Mouse (Mus musculus) myocyte (in vitro differentiated cells): ENCODE data around the gene Sox9.

Experiments
- CEBPB ChIP-seq: IDR thresholded peaks from 2 replicates; pipeline ENCODE4 v1.6.1; 2011; ENCODE audit warnings: mild to moderate bottlenecking, moderate library complexity; ENCODE audit not compliant: poor library complexity, insufficient read depth, severe bottlenecking
- MAX ChIP-seq: IDR thresholded peaks from one replicate; pipeline ENCODE4 v1.6.1; 2011; ENCODE audit warnings: low read depth, mild to moderate bottlenecking, control low read depth
- MYOD1 ChIP-seq, 3 experiments: IDR thresholded peaks; one replicate each; pipeline ENCODE4 v1.6.1; 2011; ENCODE audit warnings: control low read depth in 2 of 3, low read depth in 2 of 3, mild to moderate bottlenecking in 2 of 3, moderate library complexity in 1 of 3; ENCODE audit not compliant: insufficient read length in 2 of 3, control insufficient read depth in 1 of 3
- POLR2A ChIP-seq: IDR thresholded peaks from one replicate; pipeline ENCODE4 v1.6.1; 2011; ENCODE audit warnings: low read depth, mild to moderate bottlenecking, control low read depth, moderate library complexity; ENCODE audit not compliant: insufficient read length
- POLR2AphosphoS2 ChIP-seq: IDR thresholded peaks from one replicate; pipeline ENCODE4 v1.6.1; 2011; ENCODE audit warnings: low read depth, control low read depth; ENCODE audit not compliant: insufficient read length
- SRF ChIP-seq: IDR thresholded peaks from one replicate; pipeline ENCODE4 v1.6.1; 2011; ENCODE audit warnings: low read depth; ENCODE audit not compliant: control insufficient read depth, insufficient read length
- TCF12 ChIP-seq: IDR thresholded peaks from one replicate; pipeline ENCODE4 v1.6.1; 2011; ENCODE audit warnings: mild to moderate bottlenecking, control low read depth; ENCODE audit not compliant: poor library complexity, insufficient read depth, severe bottlenecking
- USF1 ChIP-seq: IDR thresholded peaks from one replicate; pipeline ENCODE4 v1.6.1; 2011; ENCODE audit warnings: low read depth, mild to moderate bottlenecking, control low read depth, moderate library complexity

- TF ChIP-seq TCF12 (no peak), CEBPB (no peak), POLR2A (no peak), USF1 (no peak), MYOD1 (IDR thresholded peaks at IDR 0.05; ENCODE audit: control insufficient read depth in 1 of 3, insufficient read length in 2 of 3, low read depth in 2 of 3) (no peak), MAX (no peak), POLR2AphosphoS2 (no peak), SRF (no peak)
These were observed 53.6 kb downstream of the Sox9 start for GRCm38 (mm10) chr11:112835468-112836092.
